Mouse (Mus musculus) embryonic fibroblast, embryonic 13.5 days (primary cell): ENCODE measurements around the gene Cenpf.
"Not testable (repeated sequence)": the region's sequence is repeated elsewhere in the genome, so short reads cannot be mapped to it uniquely, and the experiment has no call there.

Experiments
- CTCF ChIP-seq: IDR thresholded peaks from 2 replicates; pipeline ENCODE4 v1.5.1; 2011; ENCODE audit warnings: mild to moderate bottlenecking, control low read depth, low read length, moderate library complexity, borderline replicate concordance; ENCODE audit not compliant: insufficient read depth
- POLR2A ChIP-seq: IDR thresholded peaks from 2 replicates; pipeline ENCODE4 v1.6.1; 2011; ENCODE audit warnings: low read depth, mild to moderate bottlenecking, control low read depth, low read length, moderate library complexity

DNA sequence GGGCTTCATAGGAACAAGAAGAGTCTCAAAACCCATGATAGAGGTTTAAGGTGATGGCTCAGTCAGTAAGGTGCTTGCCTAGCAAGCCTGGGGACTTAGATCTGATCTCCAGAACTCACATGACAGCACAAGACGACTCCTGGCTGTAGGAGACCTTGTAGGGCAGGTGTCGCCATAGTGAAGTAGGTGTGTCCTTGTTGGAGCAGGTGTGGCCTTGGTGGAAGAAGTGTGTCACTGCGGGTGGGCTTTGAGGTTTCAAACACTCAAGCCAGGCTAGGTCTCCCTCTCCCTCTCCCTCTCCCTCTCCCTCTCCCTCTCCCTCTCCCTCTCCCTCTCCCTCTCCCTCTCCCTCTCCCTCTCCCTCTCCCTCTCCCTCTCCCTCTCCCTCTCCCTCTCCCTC lies 4.6 kb upstream of the Cenpf start:
- not testable (repeated sequence) for TF ChIP-seq CTCF, POLR2A
